Mouse (Mus musculus) E14TG2a.4 (cell line): ENCODE measurements around the gene Cyp4f13.

Experiments used
- CTCF ChIP-seq: conservative IDR thresholded peaks from 2 replicates; pipeline ENCODE4 v1.5.1; 2014; ENCODE audit warnings: low read length
- NANOG ChIP-seq: IDR thresholded peaks from 2 replicates; pipeline ENCODE4 v1.6.1; 2014; ENCODE audit warnings: borderline replicate concordance, low read length, mixed read lengths

- TF ChIP-seq CTCF (no peak), NANOG (peak; percentile 26; the same call in 1 of the 2 replicates)
Observed at GRCm38 (mm10) chr17:32877471-32878171, 69.6 kb downstream of the Cyp4f13 start.
